Mouse (Mus musculus): Measurements from ENCODE around the gene Entpd7.

Entpd7 gene

DNA sequence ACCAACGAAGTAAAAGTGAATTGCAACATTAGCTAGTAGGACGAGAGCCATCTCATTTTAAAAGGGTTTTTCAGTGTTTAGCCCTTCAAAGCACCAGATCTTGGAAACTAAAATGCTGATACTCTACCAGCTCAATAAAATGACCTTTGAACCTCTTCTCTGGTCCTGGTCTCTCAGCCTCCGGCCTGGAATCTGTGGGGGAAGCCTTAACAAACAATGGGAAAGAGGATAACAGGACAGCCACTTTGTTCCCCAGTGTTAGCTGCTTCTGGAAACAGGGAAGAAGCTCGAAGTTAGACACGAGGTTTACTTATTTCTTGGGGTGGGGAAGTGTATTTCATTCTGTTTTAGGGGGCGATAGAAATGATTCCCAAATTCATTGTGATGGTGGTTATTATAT is 82.8 kb downstream of the Entpd7 start:
- DNase-seq = no peak

DNA sequence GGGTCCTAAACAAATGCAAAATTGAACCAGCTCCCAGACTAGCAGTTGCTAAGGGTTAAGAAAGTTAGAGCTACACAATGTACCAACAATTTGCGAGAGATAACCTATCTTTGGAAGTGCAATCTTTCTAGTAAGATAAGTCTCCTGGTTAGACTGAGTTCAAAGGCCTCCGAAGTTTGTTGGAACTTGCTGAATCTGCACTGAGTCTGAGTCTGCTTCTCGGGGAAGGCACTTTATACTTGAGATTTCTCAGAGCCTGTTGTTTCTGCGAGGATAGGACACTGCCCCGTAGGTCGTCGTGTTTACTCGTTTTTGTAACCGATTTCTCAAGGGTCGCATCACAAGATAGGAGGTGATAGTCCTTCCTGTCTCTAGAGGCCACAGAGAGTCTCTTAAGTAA is 86.0 kb downstream of the Entpd7 start:
- DNase-seq = no peak

DNA sequence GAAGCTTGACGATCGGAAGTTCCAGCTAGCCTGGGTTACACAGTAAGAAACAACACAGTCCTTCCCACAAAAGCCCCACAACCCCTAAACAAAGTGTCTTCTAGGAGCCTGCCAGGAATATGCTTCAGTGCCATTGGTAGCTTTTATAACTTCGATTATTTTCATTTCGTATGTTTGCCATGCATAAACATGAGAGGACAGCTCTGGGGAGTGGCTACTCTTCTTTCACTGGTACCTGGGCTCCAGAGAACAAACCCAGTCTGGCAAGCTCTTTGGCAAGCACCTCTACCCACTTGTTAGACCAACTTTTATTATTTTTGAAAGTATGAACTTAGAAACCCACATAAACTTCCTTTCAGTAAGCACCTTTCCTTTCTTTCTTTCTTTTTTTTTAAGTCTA is 87.1 kb downstream of the Entpd7 start:
- no peak for DNase-seq

DNA sequence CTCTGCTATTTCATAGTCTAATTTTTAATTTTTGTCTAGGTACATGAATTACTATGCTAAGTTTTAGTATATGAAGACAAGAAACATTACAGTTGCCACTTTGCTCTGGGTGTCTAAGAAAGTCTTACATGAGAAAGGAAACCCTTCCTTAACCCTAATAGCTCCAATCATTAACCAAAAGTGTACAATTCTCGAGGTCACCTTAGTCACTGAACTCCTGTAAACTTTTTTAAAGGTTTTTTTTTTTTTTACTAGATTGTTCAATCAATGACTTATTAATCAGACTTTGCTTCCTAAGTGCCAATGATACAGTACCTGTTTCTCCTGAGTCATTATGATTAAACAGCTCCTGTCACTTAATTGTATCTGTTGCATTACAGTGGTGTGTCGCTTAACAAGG is 87.8 kb downstream of the Entpd7 start:
- no peak for DNase-seq

DNA sequence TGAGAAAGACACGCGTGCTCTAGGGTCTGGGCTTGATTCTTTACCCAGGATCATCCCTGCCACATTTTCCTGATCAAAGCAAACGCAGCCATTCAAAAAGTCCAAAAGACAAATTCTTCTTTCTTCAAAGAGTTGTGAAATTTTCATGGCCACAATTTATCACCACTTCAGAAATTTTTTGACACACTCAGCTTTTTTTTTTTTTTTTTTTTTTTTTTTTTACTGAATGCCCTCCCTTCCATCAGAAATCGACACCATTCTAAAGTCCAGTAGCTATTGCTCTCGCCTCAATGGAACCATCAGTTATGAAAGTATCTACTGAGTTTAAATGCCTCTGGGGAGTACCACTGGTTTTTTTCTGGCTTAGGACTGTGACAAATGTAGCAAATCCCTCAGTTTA is 90.9 kb downstream of the Entpd7 start:
- DNase-seq = no peak

DNA sequence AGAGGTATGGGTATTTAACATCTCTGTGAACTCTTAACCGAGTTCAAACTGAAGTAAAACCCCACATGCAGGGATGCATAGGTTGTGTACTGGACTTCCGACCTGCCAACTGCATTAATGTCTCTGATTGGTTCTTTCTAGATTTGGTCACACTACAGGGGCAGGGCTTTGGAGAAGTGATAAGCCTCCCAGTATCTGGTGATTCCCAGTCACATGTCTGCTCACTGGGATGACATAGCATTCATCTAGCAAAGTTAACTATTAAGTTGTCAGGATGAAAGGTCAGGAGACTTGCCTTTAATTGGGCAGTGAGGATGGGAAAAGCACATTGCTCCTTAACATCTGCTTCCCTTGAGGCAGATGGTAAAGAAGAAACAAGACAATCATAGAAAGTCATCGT is 92.5 kb downstream of the Entpd7 start, which contains the start of gene Abcc2:
Gene Abcc2, plus strand, starts transcription at position 213 of the 400 bp plus-strand sequence.
- no peak for DNase-seq
